Mouse (Mus musculus): Measurements from ENCODE around the gene Elp5. TPM values are rescaled to one million over a fixed set of nuclear protein-coding genes. Genes with fewer than 3 reads are reported as not detected.

Gene Elp5
- polyA plus RNA-seq, 1 experiment: 1.9 TPM

DNA sequence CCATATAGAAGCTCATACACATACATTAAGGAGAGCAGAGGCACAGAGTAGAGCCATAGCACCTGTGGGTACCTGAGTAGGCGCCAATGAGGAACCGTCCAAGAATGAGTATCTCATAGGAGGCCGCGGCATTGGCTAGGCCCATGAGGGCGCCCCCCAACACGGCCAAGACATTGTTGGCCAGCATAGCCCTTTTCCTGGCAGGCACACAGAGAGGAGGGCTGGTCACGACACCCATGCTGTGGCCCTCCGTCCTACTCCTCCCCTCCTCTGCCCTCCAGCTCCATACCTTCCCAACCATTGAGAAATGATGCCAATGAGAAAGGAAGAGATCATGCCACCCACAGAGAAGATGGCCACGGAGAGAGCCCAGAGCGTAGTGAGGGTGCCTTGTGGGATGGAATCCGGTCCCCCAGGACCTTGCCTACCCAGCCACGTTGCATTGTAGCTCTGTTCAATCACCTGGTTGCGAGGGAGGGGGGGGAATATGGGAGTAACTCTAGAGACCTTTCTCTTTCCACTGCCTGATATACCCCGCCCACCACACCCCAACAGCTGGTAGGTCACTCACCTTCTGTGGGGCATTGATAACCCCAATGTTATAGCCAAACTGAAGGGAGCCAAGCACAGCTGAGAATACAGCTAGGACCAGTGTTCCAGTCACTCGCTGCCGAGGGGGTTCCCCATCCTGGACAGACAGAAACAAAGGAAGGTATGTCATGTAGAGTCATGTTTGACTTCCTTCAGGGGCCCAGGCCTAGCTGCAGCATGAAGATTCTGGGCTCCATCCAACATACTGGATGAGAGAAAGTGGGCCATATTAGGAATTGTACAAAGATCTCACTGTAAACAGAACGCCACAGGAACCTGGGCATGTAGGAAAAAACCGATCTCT is 36.1 kb downstream of the Elp5 start:
- TF ChIP-seq TAL1 (IDR thresholded peaks at IDR 0.05; ENCODE audit: low read length) (peak; percentile 94), GATA1 (IDR thresholded peaks at IDR 0.05; ENCODE audit: low read length) (peak; percentile 89)
- Histone ChIP-seq H3K27me3 (ENCODE audit: control insufficient read depth) (peaks cover 30% of the 10 kb centered on the region), H3K9me3 (ENCODE audit: control insufficient read depth, low read length) (no peaks in the 10 kb centered on the region; the same call in 1 of the 2 replicates), H3K4me3 (replicated peaks) (peak overlapping the region; percentile 86), H3K36me3 (ENCODE audit: control insufficient read depth) (peaks cover 62% of the 10 kb centered on the region), H3K4me1 (ENCODE audit: control insufficient read depth) (peaks cover 70% of the 10 kb centered on the region)

GRCm38 (mm10) chr11:69945216-69945615 is 37.1 kb downstream of the Elp5 start:
- Histone ChIP-seq H3K36me3 (ENCODE audit: control insufficient read depth) (peaks cover 68% of the 10 kb centered on the region), H3K4me3 (replicated peaks) (peak overlapping the region; percentile 86), H3K9me3 (ENCODE audit: control insufficient read depth, low read length) (no peaks in the 10 kb centered on the region; the same call in 1 of the 2 replicates), H3K4me1 (ENCODE audit: control insufficient read depth) (peaks cover 71% of the 10 kb centered on the region), H3K27me3 (ENCODE audit: control insufficient read depth) (peaks cover 25% of the 10 kb centered on the region)
- TF ChIP-seq GATA1 (IDR thresholded peaks at IDR 0.05; ENCODE audit: low read length): no peak
- TF ChIP-seq TAL1 (IDR thresholded peaks at IDR 0.05; ENCODE audit: low read length): no peak

DNA sequence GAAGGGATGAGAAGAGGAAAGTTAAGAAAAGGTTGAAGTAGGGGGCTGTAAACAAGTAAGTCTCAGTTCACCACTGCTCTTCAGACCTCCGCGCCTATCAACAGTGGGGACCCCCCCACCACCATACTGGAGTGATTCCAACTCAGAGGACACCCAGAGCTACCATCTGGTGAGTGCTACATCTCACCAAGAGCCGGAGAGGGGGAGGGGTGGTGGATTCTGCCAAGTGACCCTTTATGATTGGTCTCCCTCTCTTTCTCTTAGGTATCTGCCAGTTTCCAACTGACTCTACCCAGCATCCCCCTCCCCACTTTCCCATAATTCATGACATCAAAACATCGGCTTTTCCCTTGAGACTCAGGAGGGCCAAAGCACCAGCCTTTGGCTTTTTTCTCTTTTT is 41.4 kb downstream of the Elp5 start:
- Histone ChIP-seq H3K4me1 (ENCODE audit: control insufficient read depth) (peaks cover 78% of the 10 kb centered on the region), H3K4me3 (replicated peaks) (no peak overlapping the region), H3K27me3 (ENCODE audit: control insufficient read depth) (peaks cover 61% of the 10 kb centered on the region), H3K36me3 (ENCODE audit: control insufficient read depth) (peaks cover 51% of the 10 kb centered on the region), H3K9me3 (ENCODE audit: control insufficient read depth, low read length) (peaks cover 7% of the 10 kb centered on the region)
- no peak for TF ChIP-seq GATA1 (IDR thresholded peaks at IDR 0.05; ENCODE audit: low read length)
- no peak for TF ChIP-seq TAL1 (IDR thresholded peaks at IDR 0.05; ENCODE audit: low read length)

GRCm38 (mm10) chr11:69939731-69940130 is 42.6 kb downstream of the Elp5 start:
- no peak for TF ChIP-seq TAL1 (IDR thresholded peaks at IDR 0.05; ENCODE audit: low read length)
- no peak for TF ChIP-seq GATA1 (IDR thresholded peaks at IDR 0.05; ENCODE audit: low read length)
- peaks cover 78% of the 10 kb centered on the region for H3K4me1 ChIP-seq (ENCODE audit: control insufficient read depth)

DNA sequence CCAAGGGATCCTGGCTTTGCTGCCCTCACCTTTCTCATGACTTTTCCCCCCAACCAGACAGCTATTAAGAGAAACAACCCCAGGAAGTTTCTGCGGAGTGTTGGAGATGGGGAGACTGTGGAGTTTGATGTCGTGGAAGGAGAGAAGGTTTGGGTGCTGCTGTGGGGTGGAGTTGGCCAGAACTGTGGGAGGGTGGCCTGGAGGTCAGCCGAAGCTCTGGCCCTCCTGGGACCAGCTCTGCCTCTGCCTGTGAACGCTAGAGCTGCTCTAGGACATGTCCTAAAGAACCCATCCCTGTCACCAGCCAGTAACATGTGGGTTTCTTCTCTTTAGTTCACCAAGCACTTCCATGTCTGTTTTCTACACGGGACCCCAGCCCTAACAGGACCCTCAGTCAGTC is 43.1 kb downstream of the Elp5 start:
- Histone ChIP-seq H3K4me3 (replicated peaks) (no peak overlapping the region), H3K36me3 (ENCODE audit: control insufficient read depth) (peaks cover 34% of the 10 kb centered on the region), H3K27me3 (ENCODE audit: control insufficient read depth) (peaks cover 74% of the 10 kb centered on the region), H3K9me3 (ENCODE audit: control insufficient read depth, low read length) (peaks cover 17% of the 10 kb centered on the region), H3K4me1 (ENCODE audit: control insufficient read depth) (peaks cover 78% of the 10 kb centered on the region)
- TF ChIP-seq GATA1 (IDR thresholded peaks at IDR 0.05; ENCODE audit: low read length): no peak
- no peak for TF ChIP-seq TAL1 (IDR thresholded peaks at IDR 0.05; ENCODE audit: low read length)

More at GRCm38 (mm10) chr11:69939731-69940130, 42.6 kb downstream of the Elp5 start:
- Histone ChIP-seq H3K27me3 (ENCODE audit: control insufficient read depth) (peaks cover 71% of the 10 kb centered on the region), H3K4me3 (replicated peaks) (no peak overlapping the region), H3K36me3 (ENCODE audit: control insufficient read depth) (peaks cover 39% of the 10 kb centered on the region), H3K9me3 (ENCODE audit: control insufficient read depth, low read length) (peaks cover 17% of the 10 kb centered on the region)

DNA sequence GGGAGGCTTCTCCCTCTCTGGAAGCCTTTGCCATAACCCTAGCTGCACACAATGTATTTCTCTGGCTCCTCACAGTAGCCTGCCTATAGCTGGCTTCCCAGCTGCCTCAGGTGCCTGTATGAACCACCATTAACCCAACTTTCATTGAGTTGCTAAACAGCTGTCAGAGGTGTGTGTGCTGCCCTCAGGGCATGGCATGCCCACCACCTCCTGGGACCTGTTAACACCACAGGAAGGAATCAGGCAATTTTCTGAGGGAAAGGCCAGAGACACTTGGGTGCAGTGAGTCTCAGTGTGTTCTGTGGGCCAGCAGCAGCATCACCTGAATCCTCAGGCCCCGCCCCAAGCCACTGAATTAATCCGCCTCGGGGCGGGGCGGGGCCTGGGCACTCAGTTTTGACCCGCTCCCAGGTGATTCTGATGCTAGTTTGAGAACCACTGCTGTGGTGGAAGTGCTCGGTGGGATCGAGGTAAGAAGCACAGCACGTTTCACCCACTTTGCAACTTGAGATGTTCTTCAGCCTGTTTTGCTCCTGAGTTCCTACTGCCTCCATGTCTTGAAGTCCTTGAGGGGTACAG is 43.8 kb downstream of the Elp5 start:
- no peak overlapping the region for H3K4me3 ChIP-seq (replicated peaks)
- H3K27me3 ChIP-seq (ENCODE audit: control insufficient read depth): peaks cover 78% of the 10 kb centered on the region
- peaks cover 27% of the 10 kb centered on the region for H3K36me3 ChIP-seq (ENCODE audit: control insufficient read depth)
- peaks cover 17% of the 10 kb centered on the region for H3K9me3 ChIP-seq (ENCODE audit: control insufficient read depth, low read length)
- no peak for TF ChIP-seq GATA1 (IDR thresholded peaks at IDR 0.05; ENCODE audit: low read length)
- peaks cover 77% of the 10 kb centered on the region for H3K4me1 ChIP-seq (ENCODE audit: control insufficient read depth)

- H3K4me1 ChIP-seq (ENCODE audit: control insufficient read depth): peaks cover 70% of the 10 kb centered on the region
- TF ChIP-seq GATA1 (IDR thresholded peaks at IDR 0.05; ENCODE audit: low read length): no peak
- TF ChIP-seq TAL1 (IDR thresholded peaks at IDR 0.05; ENCODE audit: low read length): no peak
- no peak overlapping the region for H3K4me3 ChIP-seq (replicated peaks)
- H3K27me3 ChIP-seq (ENCODE audit: control insufficient read depth): peaks cover 72% of the 10 kb centered on the region
- peaks cover 20% of the 10 kb centered on the region for H3K36me3 ChIP-seq (ENCODE audit: control insufficient read depth)
- peaks cover 17% of the 10 kb centered on the region for H3K9me3 ChIP-seq (ENCODE audit: control insufficient read depth, low read length)
Measured at GRCm38 (mm10) chr11:69937834-69938233, 44.5 kb downstream of the Elp5 start.

DNA sequence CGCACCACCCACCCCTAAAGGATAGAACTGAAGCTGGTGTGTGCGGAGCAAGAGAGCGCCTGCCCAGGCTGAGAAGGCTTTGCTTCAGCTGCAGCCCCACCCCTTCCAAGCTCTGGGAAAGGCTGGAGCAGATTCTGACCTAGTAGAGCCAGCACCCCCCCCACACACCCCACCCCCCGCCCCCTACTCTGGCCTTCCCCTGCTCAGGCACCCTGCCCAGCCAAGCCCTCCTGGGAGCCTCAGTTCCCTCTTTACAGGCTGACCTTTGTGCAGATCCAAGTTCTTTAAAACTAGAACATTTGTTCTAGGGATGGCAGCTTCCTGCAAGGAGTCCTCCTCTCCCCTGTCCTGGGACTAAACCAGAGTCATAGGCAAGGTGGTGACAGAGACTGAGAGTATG is 44.9 kb downstream of the Elp5 start:
- peaks cover 16% of the 10 kb centered on the region for H3K36me3 ChIP-seq (ENCODE audit: control insufficient read depth)
- H3K9me3 ChIP-seq (ENCODE audit: control insufficient read depth, low read length): peaks cover 17% of the 10 kb centered on the region
- no peak for TF ChIP-seq TAL1 (IDR thresholded peaks at IDR 0.05; ENCODE audit: low read length)
- no peak for TF ChIP-seq GATA1 (IDR thresholded peaks at IDR 0.05; ENCODE audit: low read length)
- peaks cover 66% of the 10 kb centered on the region for H3K4me1 ChIP-seq (ENCODE audit: control insufficient read depth)
- H3K4me3 ChIP-seq (replicated peaks): no peak overlapping the region
- peaks cover 70% of the 10 kb centered on the region for H3K27me3 ChIP-seq (ENCODE audit: control insufficient read depth)

DNA sequence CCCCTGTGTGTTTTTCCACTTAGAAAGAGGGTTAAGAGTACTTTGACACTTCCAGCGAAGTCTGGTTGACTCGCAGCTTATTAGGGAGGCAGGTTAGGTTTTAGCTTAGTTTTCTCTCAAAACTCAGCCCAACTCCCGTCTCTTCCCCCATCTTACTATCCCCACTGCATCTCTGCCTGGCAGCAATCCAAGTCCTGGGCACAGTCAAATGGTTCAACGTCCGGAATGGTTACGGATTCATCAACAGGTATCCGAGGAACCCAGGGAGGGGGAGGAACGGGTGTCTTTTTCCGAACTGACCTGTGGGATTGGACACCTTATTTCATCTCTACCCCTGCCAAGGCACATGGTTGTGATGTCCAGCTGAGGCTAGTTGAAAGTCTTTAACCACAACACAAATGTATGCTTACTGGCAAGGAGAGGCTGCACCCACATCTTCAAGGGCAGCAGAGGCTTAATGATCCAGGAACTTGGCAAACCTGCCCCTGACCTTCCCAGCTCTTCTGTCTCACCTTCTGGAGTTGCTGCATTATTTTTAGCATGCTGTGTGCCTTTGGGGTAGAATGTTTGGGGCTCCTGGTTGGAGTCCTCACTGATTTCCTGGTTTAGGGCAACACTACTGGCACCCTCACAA is 45.5 kb downstream of the Elp5 start:
- peaks cover 64% of the 10 kb centered on the region for H3K4me1 ChIP-seq (ENCODE audit: control insufficient read depth)
- no peak for TF ChIP-seq TAL1 (IDR thresholded peaks at IDR 0.05; ENCODE audit: low read length)
- TF ChIP-seq GATA1 (IDR thresholded peaks at IDR 0.05; ENCODE audit: low read length): no peak
- H3K9me3 ChIP-seq (ENCODE audit: control insufficient read depth, low read length): peaks cover 17% of the 10 kb centered on the region
- no peak overlapping the region for H3K4me3 ChIP-seq (replicated peaks)
- H3K36me3 ChIP-seq (ENCODE audit: control insufficient read depth): peaks cover 10% of the 10 kb centered on the region
- peaks cover 70% of the 10 kb centered on the region for H3K27me3 ChIP-seq (ENCODE audit: control insufficient read depth)
